Mouse (Mus musculus): ENCODE results near the gene Cdpf1. TPM values are rescaled to one million over a fixed set of nuclear protein-coding genes. Genes with fewer than 3 reads are reported as not detected.
"Not testable (repeated sequence)": the region's sequence is repeated elsewhere in the genome, so short reads cannot be mapped to it uniquely, and the experiment has no call there.

Gene Cdpf1
- total RNA-seq, 1 experiment from 2014 or later, result 12.4 TPM

GRCm38 (mm10) chr15:85810806-85811521, 533 bp downstream of the Cdpf1 start:
- peak; percentile 52 to 70 for ATAC-seq (replicated peaks in 1 of 2; ENCODE audit: insufficient read depth in 1 of 2, low FRiP score in 2 of 2, low TSS enrichment in 1 of 2, low read depth in 1 of 2, poor library complexity in 2 of 2, severe bottlenecking in 2 of 2)

GRCm38 (mm10) chr15:85810462-85810805, 1.1 kb downstream of the Cdpf1 start:
- no peak for ATAC-seq (replicated peaks in 1 of 2; ENCODE audit: insufficient read depth in 1 of 2, low FRiP score in 2 of 2, low TSS enrichment in 1 of 2, low read depth in 1 of 2, poor library complexity in 2 of 2, severe bottlenecking in 2 of 2)

GRCm38 (mm10) chr15:85809091-85809490, 2.4 kb downstream of the Cdpf1 start:
- ATAC-seq (replicated peaks in 1 of 2; ENCODE audit: insufficient read depth in 1 of 2, low FRiP score in 2 of 2, low TSS enrichment in 1 of 2, low read depth in 1 of 2, poor library complexity in 2 of 2, severe bottlenecking in 2 of 2), result no peak

- no peak for ATAC-seq (replicated peaks in 1 of 2; ENCODE audit: insufficient read depth in 1 of 2, low FRiP score in 2 of 2, low TSS enrichment in 1 of 2, low read depth in 1 of 2, poor library complexity in 2 of 2, severe bottlenecking in 2 of 2)
These were observed 3.1 kb downstream of the Cdpf1 start for GRCm38 (mm10) chr15:85808434-85808833.

GRCm38 (mm10) chr15:85808031-85808430, 3.5 kb downstream of the Cdpf1 start:
- no peak for ATAC-seq (replicated peaks in 1 of 2; ENCODE audit: insufficient read depth in 1 of 2, low FRiP score in 2 of 2, low TSS enrichment in 1 of 2, low read depth in 1 of 2, poor library complexity in 2 of 2, severe bottlenecking in 2 of 2)

- ATAC-seq (replicated peaks in 1 of 2; ENCODE audit: insufficient read depth in 1 of 2, low FRiP score in 2 of 2, low TSS enrichment in 1 of 2, low read depth in 1 of 2, poor library complexity in 2 of 2, severe bottlenecking in 2 of 2), result no peak
These were observed 4.1 kb downstream of the Cdpf1 start for GRCm38 (mm10) chr15:85807404-85807803.

- no peak for ATAC-seq (replicated peaks in 1 of 2; ENCODE audit: insufficient read depth in 1 of 2, low FRiP score in 2 of 2, low TSS enrichment in 1 of 2, low read depth in 1 of 2, poor library complexity in 2 of 2, severe bottlenecking in 2 of 2)
These were observed 4.6 kb downstream of the Cdpf1 start for GRCm38 (mm10) chr15:85806886-85807285.

- no peak for ATAC-seq (replicated peaks in 1 of 2; ENCODE audit: insufficient read depth in 1 of 2, low FRiP score in 2 of 2, low TSS enrichment in 1 of 2, low read depth in 1 of 2, poor library complexity in 2 of 2, severe bottlenecking in 2 of 2)
These were observed 8.6 kb downstream of the Cdpf1 start for GRCm38 (mm10) chr15:85802931-85803330.

- no peak for ATAC-seq (replicated peaks in 1 of 2; ENCODE audit: insufficient read depth in 1 of 2, low FRiP score in 2 of 2, low TSS enrichment in 1 of 2, low read depth in 1 of 2, poor library complexity in 2 of 2, severe bottlenecking in 2 of 2)
These were observed 12.8 kb downstream of the Cdpf1 start for GRCm38 (mm10) chr15:85798676-85799075.

GRCm38 (mm10) chr15:85795516-85795915, 16.0 kb downstream of the Cdpf1 start:
- ATAC-seq (replicated peaks in 1 of 2; ENCODE audit: insufficient read depth in 1 of 2, low FRiP score in 2 of 2, low TSS enrichment in 1 of 2, low read depth in 1 of 2, poor library complexity in 2 of 2, severe bottlenecking in 2 of 2), result no peak

GRCm38 (mm10) chr15:85792819-85793218, 18.7 kb downstream of the Cdpf1 start:
- ATAC-seq (replicated peaks in 1 of 2; ENCODE audit: insufficient read depth in 1 of 2, low FRiP score in 2 of 2, low TSS enrichment in 1 of 2, low read depth in 1 of 2, poor library complexity in 2 of 2, severe bottlenecking in 2 of 2), result peak; percentile 46 to 76; a peak in 3 of 4 replicates

GRCm38 (mm10) chr15:85791449-85791848, 20.0 kb downstream of the Cdpf1 start:
- no peak for ATAC-seq (replicated peaks in 1 of 2; ENCODE audit: insufficient read depth in 1 of 2, low FRiP score in 2 of 2, low TSS enrichment in 1 of 2, low read depth in 1 of 2, poor library complexity in 2 of 2, severe bottlenecking in 2 of 2)

GRCm38 (mm10) chr15:85788633-85789032, 22.9 kb downstream of the Cdpf1 start:
- no peak for ATAC-seq (replicated peaks in 1 of 2; ENCODE audit: insufficient read depth in 1 of 2, low FRiP score in 2 of 2, low TSS enrichment in 1 of 2, low read depth in 1 of 2, poor library complexity in 2 of 2, severe bottlenecking in 2 of 2)

GRCm38 (mm10) chr15:85788051-85788450, 23.4 kb downstream of the Cdpf1 start:
- ATAC-seq (replicated peaks in 1 of 2; ENCODE audit: insufficient read depth in 1 of 2, low FRiP score in 2 of 2, low TSS enrichment in 1 of 2, low read depth in 1 of 2, poor library complexity in 2 of 2, severe bottlenecking in 2 of 2), result no peak

- ATAC-seq (replicated peaks in 1 of 2; ENCODE audit: insufficient read depth in 1 of 2, low FRiP score in 2 of 2, low TSS enrichment in 1 of 2, low read depth in 1 of 2, poor library complexity in 2 of 2, severe bottlenecking in 2 of 2), result no peak
These were observed 24.0 kb downstream of the Cdpf1 start for GRCm38 (mm10) chr15:85787482-85787881.

- no peak for ATAC-seq (replicated peaks in 1 of 2; ENCODE audit: insufficient read depth in 1 of 2, low FRiP score in 2 of 2, low TSS enrichment in 1 of 2, low read depth in 1 of 2, poor library complexity in 2 of 2, severe bottlenecking in 2 of 2)
These were observed 24.8 kb downstream of the Cdpf1 start for GRCm38 (mm10) chr15:85786711-85787110.

GRCm38 (mm10) chr15:85784341-85784740, 27.2 kb downstream of the Cdpf1 start:
- ATAC-seq (replicated peaks in 1 of 2; ENCODE audit: insufficient read depth in 1 of 2, low FRiP score in 2 of 2, low TSS enrichment in 1 of 2, low read depth in 1 of 2, poor library complexity in 2 of 2, severe bottlenecking in 2 of 2), result no peak

GRCm38 (mm10) chr15:85783146-85783545, 28.4 kb downstream of the Cdpf1 start:
- no peak for ATAC-seq (replicated peaks in 1 of 2; ENCODE audit: insufficient read depth in 1 of 2, low FRiP score in 2 of 2, low TSS enrichment in 1 of 2, low read depth in 1 of 2, poor library complexity in 2 of 2, severe bottlenecking in 2 of 2)

GRCm38 (mm10) chr15:85778891-85779290, 32.6 kb downstream of the Cdpf1 start:
- not testable (repeated sequence) for ATAC-seq (replicated peaks in 1 of 2; ENCODE audit: insufficient read depth in 1 of 2, low FRiP score in 2 of 2, low TSS enrichment in 1 of 2, low read depth in 1 of 2, poor library complexity in 2 of 2, severe bottlenecking in 2 of 2)
